Mouse (Mus musculus): Measurements from ENCODE around the gene Hcfc2. TPM values are rescaled to one million over a fixed set of nuclear protein-coding genes. Genes with fewer than 3 reads are reported as not detected.

Hcfc2 gene
- polyA plus RNA-seq, 1 experiment from 2014 or later = 46.9 TPM

DNA sequence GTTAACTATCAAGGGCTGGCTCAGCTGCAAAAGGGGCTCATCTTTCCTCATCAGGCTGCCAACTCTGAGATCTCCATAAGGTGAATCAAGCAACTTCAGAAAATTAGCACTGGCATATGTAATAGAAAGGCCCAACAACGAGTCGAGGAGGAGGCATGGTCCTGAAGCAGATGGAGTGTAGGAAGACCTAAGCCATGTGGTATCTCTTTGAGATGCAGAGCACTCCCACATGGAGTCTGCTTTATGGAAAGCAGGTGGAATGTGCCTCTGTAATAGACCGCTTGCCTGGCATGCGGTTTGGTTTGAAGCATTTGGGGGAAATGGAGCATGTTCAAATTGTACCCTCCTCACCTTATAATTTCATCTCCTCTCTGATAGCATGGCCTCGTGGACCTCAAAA lies 15.2 kb upstream of the Hcfc2 start:
- no peaks in the 10 kb centered on the region for H3K36me3 ChIP-seq (replicated peaks)
- H3K4me1 ChIP-seq = no peaks in the 10 kb centered on the region
- H3K27ac ChIP-seq = no peak overlapping the region
- H3K4me3 ChIP-seq (replicated peaks) = no peak overlapping the region
- no peak overlapping the region for H3K9ac ChIP-seq
- no peaks in the 10 kb centered on the region for H3K27me3 ChIP-seq
- 94% methylated on average over 5 of the region's 5 CpGs for WGBS
- no peak for ATAC-seq (ENCODE audit: low FRiP score)
- H3K4me2 ChIP-seq = no peak overlapping the region
- no peaks in the 10 kb centered on the region for H3K9me3 ChIP-seq

DNA sequence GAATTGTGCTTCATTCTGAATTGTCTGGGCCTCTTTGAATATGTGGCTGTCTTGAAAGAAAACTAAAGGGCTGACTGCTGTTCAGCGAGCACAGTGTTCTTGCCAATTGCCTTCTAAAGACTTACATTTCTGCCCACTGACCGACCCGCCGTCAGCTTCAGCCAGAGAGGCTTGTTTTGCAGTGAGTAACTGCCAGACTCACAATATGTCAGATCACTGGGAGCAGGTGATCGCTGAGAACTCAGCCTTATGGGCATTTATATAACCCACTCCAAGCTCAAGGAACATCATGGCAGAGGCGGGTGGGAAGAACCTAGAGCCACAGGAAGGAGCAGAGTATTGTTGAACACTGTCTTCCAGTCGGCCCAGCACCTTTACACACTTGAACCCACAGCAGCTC lies 14.3 kb upstream of the Hcfc2 start:
- Histone ChIP-seq H3K27ac (no peak overlapping the region), H3K4me3 (replicated peaks) (no peak overlapping the region), H3K4me1 (no peaks in the 10 kb centered on the region), H3K27me3 (no peaks in the 10 kb centered on the region), H3K9me3 (no peaks in the 10 kb centered on the region), H3K4me2 (no peak overlapping the region), H3K36me3 (replicated peaks) (no peaks in the 10 kb centered on the region), H3K9ac (no peak overlapping the region)
- 83% methylated on average over 7 of the region's 7 CpGs for WGBS
- ATAC-seq (ENCODE audit: low FRiP score) = no peak

DNA sequence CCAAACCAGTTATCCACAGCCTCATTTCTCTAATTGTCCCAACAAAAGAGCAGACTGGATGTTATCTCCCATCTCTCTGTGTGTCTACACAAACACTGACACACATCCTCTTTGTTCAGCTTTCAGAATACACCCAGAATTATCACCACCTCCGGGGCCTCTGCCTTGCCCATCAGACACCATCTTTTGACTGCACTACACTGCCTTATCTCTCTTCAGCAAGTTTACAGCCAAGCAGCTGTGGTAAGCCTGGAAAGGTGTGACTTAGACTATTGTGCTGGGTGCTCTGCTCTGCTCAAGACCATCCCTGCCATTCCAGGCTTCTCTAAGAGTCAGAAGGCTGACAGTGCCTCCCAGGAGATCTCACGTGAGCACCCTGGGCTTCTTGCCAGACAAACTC lies 10.5 kb upstream of the Hcfc2 start:
- ATAC-seq (ENCODE audit: low FRiP score) = no peak
- WGBS = 83% methylated on average over 2 of the region's 2 CpGs
- no peaks in the 10 kb centered on the region for H3K36me3 ChIP-seq (replicated peaks)
- no peak overlapping the region for H3K9ac ChIP-seq
- no peaks in the 10 kb centered on the region for H3K27me3 ChIP-seq
- 0 out of 2 replicates have a peak, but pooled peaks cover under 1% of the 10 kb centered on the region for H3K4me1 ChIP-seq
- no peak overlapping the region for H3K27ac ChIP-seq
- no peaks in the 10 kb centered on the region for H3K9me3 ChIP-seq
- no peak overlapping the region for H3K4me3 ChIP-seq (replicated peaks)
- no peak overlapping the region for H3K4me2 ChIP-seq

DNA sequence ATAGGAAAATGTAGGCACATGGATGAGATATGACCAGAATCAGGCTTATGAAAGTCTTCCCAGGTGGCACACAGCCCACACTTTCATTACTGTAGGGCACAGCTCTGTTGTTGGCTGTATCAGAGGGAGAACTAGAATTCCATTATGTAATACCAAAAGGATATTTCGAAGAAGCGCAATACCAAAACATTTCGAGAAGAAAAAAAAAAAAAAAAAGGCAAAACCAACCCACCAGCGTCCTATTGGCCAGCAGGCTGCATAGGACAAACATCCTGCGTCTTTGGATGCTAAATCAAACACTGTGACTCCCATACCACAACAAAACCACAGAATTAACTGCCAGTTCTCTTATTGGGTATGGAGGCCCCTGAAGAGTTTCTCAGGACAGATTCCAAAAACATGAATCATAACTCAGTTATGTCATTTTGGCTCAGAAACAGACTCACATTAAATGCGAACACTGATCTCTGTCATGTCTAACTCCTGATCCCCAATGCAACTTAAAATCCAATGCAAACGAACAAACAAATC lies 6.2 kb upstream of the Hcfc2 start:
- no peak for ATAC-seq (ENCODE audit: low FRiP score)
- Histone ChIP-seq H3K4me2 (no peak overlapping the region), H3K9me3 (no peaks in the 10 kb centered on the region), H3K27ac (no peak overlapping the region), H3K9ac (no peak overlapping the region), H3K4me1 (0 out of 2 replicates have a peak, but pooled peaks cover 4% of the 10 kb centered on the region), H3K4me3 (replicated peaks) (no peak overlapping the region), H3K27me3 (no peaks in the 10 kb centered on the region), H3K36me3 (replicated peaks) (no peaks in the 10 kb centered on the region)
- 80% methylated on average over 7 of the region's 7 CpGs for WGBS

DNA sequence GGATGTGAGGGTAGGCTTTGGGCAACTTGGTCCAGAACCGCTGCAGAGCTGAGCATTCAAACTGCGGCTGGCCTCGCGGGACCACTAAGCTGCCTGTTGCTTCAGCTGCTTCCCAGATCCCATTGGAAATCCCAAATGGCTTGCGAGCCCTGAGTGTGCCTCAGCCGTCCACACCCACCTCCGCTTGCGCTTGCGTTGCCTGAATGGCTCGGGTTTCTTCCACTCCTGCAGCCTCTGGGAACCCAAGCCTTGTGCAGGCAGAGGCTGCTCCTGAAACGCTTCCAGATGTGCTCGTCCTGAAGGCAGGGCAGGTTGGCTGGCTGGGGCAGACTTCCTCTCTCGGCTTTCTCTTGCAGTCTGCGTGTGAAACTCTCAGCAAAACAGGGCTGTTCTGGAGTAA lies 5.5 kb upstream of the Hcfc2 start, which contains the start of gene Glt8d2:
Gene Glt8d2, minus strand, starts transcription at position 157 of the 400 bp plus-strand sequence.
- Histone ChIP-seq H3K27ac (no peak within 1 kb of the TSS), H3K27me3 (0 out of 2 replicates have a peak, but pooled peaks cover 2% of the 10 kb centered on the region), H3K9me3 (no peaks in the 10 kb centered on the region), H3K4me3 (replicated peaks) (no peak within 1 kb of the TSS), H3K4me2 (peak within 1 kb of the TSS; percentile 30; the same call in 1 of the 2 replicates), H3K36me3 (replicated peaks) (no peaks in the 10 kb centered on the region), H3K4me1 (0 out of 2 replicates have a peak, but pooled peaks cover 4% of the 10 kb centered on the region), H3K9ac (0 out of 2 replicates have a peak within 1 kb of the TSS, but pooled peaks have one; percentile 8)
- ATAC-seq (ENCODE audit: low FRiP score) = no peak
- WGBS = 8% methylated on average over 14 of the region's 14 CpGs

DNA sequence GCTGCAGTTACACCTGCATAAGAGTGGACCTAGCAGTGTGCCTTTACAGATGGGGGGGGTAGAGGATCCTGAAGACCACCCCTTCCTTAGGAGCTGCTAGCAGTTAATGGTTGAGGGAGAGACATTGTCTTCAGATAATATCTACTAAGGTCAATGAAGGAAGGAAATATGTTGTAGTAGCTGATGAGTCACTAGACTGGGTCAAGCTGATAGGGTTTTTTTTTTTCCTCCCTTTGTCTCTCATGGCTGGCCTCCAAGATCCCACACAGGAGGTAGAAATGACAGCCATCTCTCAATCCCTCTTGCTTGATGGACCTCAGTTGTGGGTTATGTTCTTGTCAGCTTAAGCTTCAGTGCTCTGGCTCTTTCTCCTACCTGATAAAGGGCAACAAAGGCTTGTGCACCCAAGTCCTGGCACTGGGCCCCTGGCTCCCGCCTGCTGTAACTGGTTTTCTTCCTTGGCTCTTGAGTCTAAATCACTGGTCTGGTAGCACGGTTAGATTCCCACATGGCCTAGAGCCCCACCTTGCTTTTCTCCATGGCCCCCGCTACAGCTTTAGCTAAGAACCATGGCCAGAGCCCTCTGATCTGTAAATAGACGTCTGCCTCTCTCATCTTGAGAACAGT lies 606 bp downstream of the Hcfc2 start:
- Histone ChIP-seq H3K27ac (no peak overlapping the region), H3K27me3 (0 out of 2 replicates have a peak, but pooled peaks cover 2% of the 10 kb centered on the region), H3K4me2 (no peak overlapping the region), H3K4me1 (peaks cover 15% of the 10 kb centered on the region), H3K4me3 (replicated peaks) (no peak overlapping the region), H3K9ac (no peak overlapping the region), H3K9me3 (no peaks in the 10 kb centered on the region), H3K36me3 (replicated peaks) (no peaks in the 10 kb centered on the region; the same call in 1 of the 2 replicates)
- 74% methylated on average over 4 of the region's 4 CpGs for WGBS
- ATAC-seq (ENCODE audit: low FRiP score) = no peak

DNA sequence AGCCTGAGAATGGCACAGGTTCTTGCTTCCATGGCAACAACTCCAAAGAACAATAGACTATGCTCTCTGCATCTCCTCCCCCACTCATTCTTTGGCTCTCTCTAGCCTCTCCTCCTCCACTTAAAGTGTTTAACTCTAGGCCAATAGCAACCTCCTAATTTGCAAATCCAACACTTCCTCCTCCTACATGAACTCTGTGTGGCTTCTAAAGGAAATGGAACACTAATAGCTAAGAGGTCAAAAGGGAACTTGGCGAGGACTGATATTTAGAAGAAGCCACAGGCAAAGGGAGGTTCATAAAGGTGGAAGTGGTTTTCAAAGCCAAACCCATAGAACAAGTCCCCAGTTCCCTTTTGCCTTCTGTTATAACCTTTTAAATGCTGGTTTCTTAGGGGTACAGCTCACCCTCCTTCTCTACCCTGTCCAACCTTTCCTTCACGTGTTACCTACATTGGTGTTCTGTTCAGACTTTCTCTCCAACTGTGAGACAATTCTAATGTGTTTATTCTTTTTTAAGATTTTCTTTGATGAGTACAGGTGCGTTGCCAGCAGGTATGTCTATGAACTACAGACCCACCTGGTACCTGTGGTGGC lies 1.4 kb downstream of the Hcfc2 start:
- no peak for ATAC-seq (ENCODE audit: low FRiP score)
- no peak overlapping the region for H3K4me3 ChIP-seq (replicated peaks)
- H3K9me3 ChIP-seq = no peaks in the 10 kb centered on the region

DNA sequence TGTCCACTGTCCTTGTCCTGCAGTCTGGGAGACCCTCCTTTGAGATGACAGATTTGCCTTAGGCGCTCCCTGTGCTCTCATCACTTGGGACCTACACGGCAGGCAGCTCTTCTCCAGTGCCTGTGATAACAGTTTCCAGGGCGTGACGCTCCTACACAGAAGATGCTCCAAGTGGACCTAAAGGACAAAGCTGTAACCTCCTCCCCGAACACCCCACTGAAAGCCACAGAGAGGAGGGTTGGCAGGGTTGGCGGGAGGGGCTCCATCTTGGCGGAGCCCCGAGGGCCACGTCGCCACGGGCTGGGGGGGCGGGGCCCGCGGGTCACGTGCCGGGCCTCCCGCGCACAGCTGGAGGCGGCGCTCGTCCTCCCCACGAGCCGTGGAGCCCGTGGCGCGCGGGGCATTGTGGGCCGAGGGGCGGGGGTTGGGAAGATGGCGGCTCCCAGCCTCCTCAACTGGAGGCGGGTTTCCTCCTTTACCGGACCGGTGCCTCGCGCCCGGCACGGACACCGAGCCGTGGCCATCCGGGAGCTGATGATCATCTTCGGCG lies 2.8 kb downstream of the Hcfc2 start:
- Histone ChIP-seq H3K4me2 (peak overlapping the region; percentile 84), H3K36me3 (replicated peaks) (peaks cover 3% of the 10 kb centered on the region), H3K9ac (peak overlapping the region; percentile 81), H3K27ac (peak overlapping the region; percentile 73), H3K4me3 (replicated peaks) (peak overlapping the region; percentile 75), H3K27me3 (0 out of 2 replicates have a peak, but pooled peaks cover 2% of the 10 kb centered on the region), H3K9me3 (no peaks in the 10 kb centered on the region), H3K4me1 (peaks cover 15% of the 10 kb centered on the region)
- WGBS = under 1% methylated on average over 41 of the region's 42 CpGs
- peak; percentile 97 for ATAC-seq (ENCODE audit: low FRiP score)

More for the DNA sequence above, 1.4 kb downstream of the Hcfc2 start:
- Histone ChIP-seq H3K27ac (no peak overlapping the region), H3K27me3 (0 out of 2 replicates have a peak, but pooled peaks cover 2% of the 10 kb centered on the region), H3K4me1 (peaks cover 15% of the 10 kb centered on the region), H3K4me2 (no peak overlapping the region), H3K36me3 (replicated peaks) (peaks cover 3% of the 10 kb centered on the region; the same call in 1 of the 2 replicates), H3K9ac (no peak overlapping the region)
- WGBS = 87% methylated on average over 3 of the region's 3 CpGs

DNA sequence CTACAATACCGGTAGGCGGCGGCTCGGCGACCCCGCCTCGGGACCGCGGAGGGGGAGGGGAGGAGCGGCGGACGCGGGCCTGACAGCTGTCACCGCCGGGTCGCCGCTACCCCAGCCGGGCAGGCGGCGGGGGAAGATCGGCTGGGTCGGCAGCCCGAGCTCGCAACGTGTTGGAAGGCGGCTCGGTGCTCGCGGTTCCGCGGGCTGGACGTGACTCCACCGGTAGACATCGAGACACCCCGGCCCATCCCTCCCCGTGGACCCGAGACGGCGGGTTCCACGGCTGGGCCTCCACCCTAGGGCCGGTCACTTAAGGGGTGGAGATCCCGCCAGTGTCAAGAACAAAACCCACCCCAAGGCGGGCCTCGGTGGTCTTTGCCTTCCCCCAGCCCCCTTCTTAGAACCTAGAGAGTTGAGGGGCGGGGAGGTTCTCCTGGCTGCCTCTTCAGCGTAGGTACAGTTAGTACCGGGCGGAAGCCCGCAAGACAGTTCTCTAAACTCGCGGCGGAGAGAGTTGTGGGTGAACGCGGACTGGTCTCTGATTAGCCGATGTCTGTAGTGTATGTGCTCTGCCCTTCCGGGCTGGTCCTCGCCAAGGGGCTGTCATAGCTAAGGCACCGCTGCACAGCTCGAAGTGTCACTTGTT lies 3.5 kb downstream of the Hcfc2 start:
- Histone ChIP-seq H3K4me2 (peak overlapping the region; percentile 84), H3K9ac (peak overlapping the region; percentile 81), H3K27me3 (0 out of 2 replicates have a peak, but pooled peaks cover 2% of the 10 kb centered on the region), H3K27ac (peak overlapping the region; percentile 73), H3K9me3 (no peaks in the 10 kb centered on the region), H3K4me3 (replicated peaks) (peak overlapping the region; percentile 75), H3K4me1 (peaks cover 15% of the 10 kb centered on the region), H3K36me3 (replicated peaks) (peaks cover 7% of the 10 kb centered on the region)
- WGBS = under 1% methylated on average over 56 of the region's 59 CpGs
- ATAC-seq (ENCODE audit: low FRiP score) = peak; percentile 82

DNA sequence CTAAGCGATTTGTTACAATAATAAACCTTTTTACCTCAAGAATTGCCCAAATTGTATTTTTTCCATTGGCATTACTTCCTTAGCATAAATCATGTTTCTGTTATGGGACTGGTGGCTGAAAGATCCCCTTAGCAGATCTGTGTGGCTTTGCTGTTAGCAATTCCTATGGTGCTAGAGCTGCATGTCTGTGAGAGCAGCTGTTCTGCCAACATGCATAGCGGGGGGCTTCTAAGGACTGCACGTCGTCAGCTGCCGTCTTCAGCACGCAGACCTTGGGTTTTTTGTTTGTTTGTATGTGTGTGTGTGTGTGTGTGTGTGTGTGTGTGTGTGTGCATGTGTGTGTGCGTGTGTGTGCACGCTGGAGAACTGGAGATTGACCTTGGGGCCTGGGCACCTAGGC lies 45.4 kb downstream of the Hcfc2 start:
- WGBS = 82% methylated on average over 8 of the region's 8 CpGs
- Histone ChIP-seq H3K9me3 (no peaks in the 10 kb centered on the region), H3K27ac (no peak overlapping the region), H3K36me3 (replicated peaks) (peaks cover 43% of the 10 kb centered on the region), H3K4me2 (no peak overlapping the region), H3K27me3 (no peaks in the 10 kb centered on the region), H3K4me1 (no peaks in the 10 kb centered on the region), H3K9ac (no peak overlapping the region), H3K4me3 (replicated peaks) (no peak overlapping the region)
- no peak for ATAC-seq (ENCODE audit: low FRiP score)

DNA sequence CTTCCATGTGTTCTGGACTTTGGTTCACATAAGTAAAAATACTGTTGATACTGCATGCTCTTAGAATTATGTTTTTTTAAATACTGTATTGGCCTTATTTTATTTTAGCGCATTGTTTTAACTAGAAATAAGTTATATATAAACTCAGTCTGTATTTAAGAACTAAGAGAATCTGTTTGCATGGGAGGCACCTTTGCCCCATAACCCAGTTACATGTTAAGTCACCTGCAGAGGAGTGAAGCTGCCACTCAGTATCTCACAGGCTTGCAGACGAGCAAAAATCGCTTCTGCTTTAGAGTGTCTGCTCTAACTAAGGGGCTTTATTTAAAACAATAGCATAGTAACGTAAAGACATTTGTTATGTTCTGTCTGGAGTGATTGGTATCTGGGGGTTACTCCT lies 45.9 kb downstream of the Hcfc2 start:
- H3K36me3 ChIP-seq (replicated peaks) = peaks cover 48% of the 10 kb centered on the region
- ATAC-seq (ENCODE audit: low FRiP score) = no peak
- H3K4me3 ChIP-seq (replicated peaks) = no peak overlapping the region
- no peak overlapping the region for H3K27ac ChIP-seq
- no peak overlapping the region for H3K4me2 ChIP-seq
- no peaks in the 10 kb centered on the region for H3K9me3 ChIP-seq
- no peaks in the 10 kb centered on the region for H3K27me3 ChIP-seq
- WGBS = 89% methylated on average over 4 of the region's 4 CpGs
- H3K4me1 ChIP-seq = no peaks in the 10 kb centered on the region
- H3K9ac ChIP-seq = no peak overlapping the region

DNA sequence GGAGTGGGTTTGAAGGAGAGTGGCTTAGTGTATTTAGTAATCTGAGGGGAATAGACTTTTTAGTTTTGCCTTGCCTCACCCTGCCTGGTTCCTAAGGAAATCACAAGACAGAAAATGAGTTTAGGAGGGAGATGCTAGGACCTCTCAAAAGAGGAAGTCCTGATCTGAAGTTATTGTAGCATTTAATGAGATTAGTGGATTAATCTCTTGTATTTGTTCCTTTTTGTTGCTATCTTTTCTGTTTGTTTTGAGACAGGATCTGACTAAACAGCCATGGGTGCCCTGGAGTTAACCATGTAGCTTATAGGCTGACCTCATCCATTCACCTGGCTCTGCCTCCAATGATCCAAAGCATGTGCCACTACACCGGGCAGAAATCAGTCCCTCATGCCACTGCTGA lies 46.6 kb downstream of the Hcfc2 start:
- H3K9ac ChIP-seq = no peak overlapping the region

More for the DNA sequence above, 46.6 kb downstream of the Hcfc2 start:
- 74% methylated on average over 1 of the region's 1 CpGs for WGBS
- Histone ChIP-seq H3K9me3 (no peaks in the 10 kb centered on the region), H3K4me2 (no peak overlapping the region), H3K4me3 (replicated peaks) (no peak overlapping the region), H3K36me3 (replicated peaks) (peaks cover 55% of the 10 kb centered on the region), H3K27ac (no peak overlapping the region), H3K27me3 (no peaks in the 10 kb centered on the region), H3K4me1 (no peaks in the 10 kb centered on the region)
- ATAC-seq (ENCODE audit: low FRiP score) = no peak

Measured in forebrain, embryonic 12.5 days (tissue).